Mouse (Mus musculus) megakaryocyte progenitor cell, adult 5-6 weeks (primary cell): ENCODE measurements around the gene Wdhd1. TPM values are rescaled to one million over a fixed set of nuclear protein-coding genes. Genes with fewer than 3 reads are reported as not detected.

ENCODE experiments used
- ATAC-seq: replicated peaks from 2 replicates; pipeline ENCODE4 v1.8.0; 2016; ENCODE audit warnings: mild to moderate bottlenecking, moderate TSS enrichment, inconsistent platforms; ENCODE audit not compliant: poor library complexity
- total RNA-seq, 2 experiments: library from RNA; stranded (forward) in 1 of 2; stranded (reverse) in 1 of 2; fragments of 157-497, 149-512 nt in 1 of 2; fragments of 200-1000 nt in 1 of 2; gene quantifications; 2 replicates each; pipeline versions ENCODE4 v1.2.3 to v1.2.4; 2015 to 2017

Wdhd1 gene
- total RNA-seq, 2 experiments from 2014 or later, result 48.8 to 105 TPM

- ATAC-seq, result no peak
Observed at GRCm38 (mm10) chr14:47283568-47283967, 6.9 kb upstream of the Wdhd1 start.

- no peak for ATAC-seq
Observed at GRCm38 (mm10) chr14:47281535-47281934, 4.9 kb upstream of the Wdhd1 start.

GRCm38 (mm10) chr14:47279058-47279457 is 2.4 kb upstream of the Wdhd1 start:
- ATAC-seq, result no peak

- ATAC-seq, result peak; percentile 51
Observed at GRCm38 (mm10) chr14:47276036-47276603, 537 bp downstream of the Wdhd1 start.

GRCm38 (mm10) chr14:47275417-47275816 is 1.2 kb downstream of the Wdhd1 start:
- ATAC-seq, result peak; percentile 26

- ATAC-seq, result no peak
Observed at GRCm38 (mm10) chr14:47273751-47274150, 2.9 kb downstream of the Wdhd1 start.

- ATAC-seq, result no peak
Observed at GRCm38 (mm10) chr14:47269706-47270105, 7.0 kb downstream of the Wdhd1 start.

GRCm38 (mm10) chr14:47269056-47269455 is 7.6 kb downstream of the Wdhd1 start:
- ATAC-seq, result no peak

GRCm38 (mm10) chr14:47265829-47266228 is 10.8 kb downstream of the Wdhd1 start:
- ATAC-seq, result no peak

- no peak for ATAC-seq
Observed at GRCm38 (mm10) chr14:47264866-47265265, 11.8 kb downstream of the Wdhd1 start.

GRCm38 (mm10) chr14:47249839-47250238 is 26.8 kb downstream of the Wdhd1 start:
- peak; percentile 60; the same call in 1 of the 2 replicates for ATAC-seq

- no peak for ATAC-seq
Observed at GRCm38 (mm10) chr14:47242753-47243152, 33.9 kb downstream of the Wdhd1 start.

- ATAC-seq, result 0 out of 2 replicates have a peak, but pooled peaks have one; percentile 3
Observed at GRCm38 (mm10) chr14:47241046-47241445, 35.6 kb downstream of the Wdhd1 start.

- peak; percentile 99 for ATAC-seq
Observed at GRCm38 (mm10) chr14:47240600-47240999, 36.1 kb downstream of the Wdhd1 start.

- no peak for ATAC-seq
Observed at GRCm38 (mm10) chr14:47237286-47237685, 39.4 kb downstream of the Wdhd1 start.

- no peak for ATAC-seq
Observed at GRCm38 (mm10) chr14:47236491-47236890, 40.2 kb downstream of the Wdhd1 start.

- no peak for ATAC-seq
Observed at GRCm38 (mm10) chr14:47234526-47235250, 42.0 kb downstream of the Wdhd1 start.

- peak; percentile 80 for ATAC-seq
Observed at GRCm38 (mm10) chr14:47234032-47234431, 42.6 kb downstream of the Wdhd1 start.

- peak; percentile 91 for ATAC-seq
Observed at GRCm38 (mm10) chr14:47233602-47234001, 43.1 kb downstream of the Wdhd1 start.

- no peak for ATAC-seq
Observed at GRCm38 (mm10) chr14:47229796-47230376, 46.8 kb downstream of the Wdhd1 start.

GRCm38 (mm10) chr14:47225931-47226330 is 50.7 kb downstream of the Wdhd1 start:
- no peak for ATAC-seq
